Mouse (Mus musculus): ENCODE measurements at regions not wholly inside any gene's neighbourhood (a gene's known extent, or its start where the extent isn't known, plus 50 kb on each side); places are given as distances from the start of the nearest gene placed in this dataset.

GRCm38 (mm10) chr9:66646226-66646625 lies 53.3 kb upstream of the Usp3 start:
- H3K27ac ChIP-seq (replicated peaks; ENCODE audit: insufficient read depth, low read depth, low read length) = no peak overlapping the region
- H3K9ac ChIP-seq (ENCODE audit: low read depth, low read length) = no peak overlapping the region
- no peaks in the 10 kb centered on the region for H3K4me1 ChIP-seq (ENCODE audit: control insufficient read depth, insufficient read depth, low read length)
- no peak overlapping the region for H3K4me3 ChIP-seq (ENCODE audit: insufficient read depth, low read depth, low read length)
- no peaks in the 10 kb centered on the region for H3K27me3 ChIP-seq (ENCODE audit: control insufficient read depth, insufficient read depth, low read length)
- H3K36me3 ChIP-seq (ENCODE audit: control insufficient read depth, insufficient read depth, low read length) = no peaks in the 10 kb centered on the region
- WGBS = 8% methylated on average over 7 of the region's 7 CpGs
- TF ChIP-seq CTCF (IDR thresholded peaks at IDR 0.05; ENCODE audit: low read depth, low read length) (peak; percentile 97), POLR2A (IDR thresholded peaks at IDR 0.05; ENCODE audit: extremely low read depth, insufficient read depth, low read length) (no peak)
- H3K79me2 ChIP-seq (ENCODE audit: control insufficient read depth, insufficient read depth, low read length) = no peaks in the 10 kb centered on the region
- peak; percentile 63 for DNase-seq (ENCODE audit: extremely low read depth, low read depth, low spot score)

GRCm38 (mm10) chr9:66651306-66651705 lies 58.4 kb upstream of the Usp3 start:
- H3K36me3 ChIP-seq (ENCODE audit: control insufficient read depth, insufficient read depth, low read length) = no peaks in the 10 kb centered on the region
- no peak overlapping the region for H3K4me3 ChIP-seq (ENCODE audit: insufficient read depth, low read depth, low read length)
- H3K9ac ChIP-seq (ENCODE audit: low read depth, low read length) = no peak overlapping the region
- WGBS = 73% methylated on average over 6 of the region's 6 CpGs
- no peak overlapping the region for H3K27ac ChIP-seq (replicated peaks; ENCODE audit: insufficient read depth, low read depth, low read length)
- H3K79me2 ChIP-seq (ENCODE audit: control insufficient read depth, insufficient read depth, low read length) = no peaks in the 10 kb centered on the region
- H3K27me3 ChIP-seq (ENCODE audit: control insufficient read depth, insufficient read depth, low read length) = no peaks in the 10 kb centered on the region
- no peak for TF ChIP-seq POLR2A (IDR thresholded peaks at IDR 0.05; ENCODE audit: extremely low read depth, insufficient read depth, low read length)
- TF ChIP-seq CTCF (IDR thresholded peaks at IDR 0.05; ENCODE audit: low read depth, low read length) = no peak
- no peak for DNase-seq (ENCODE audit: extremely low read depth, low read depth, low spot score)
- H3K4me1 ChIP-seq (ENCODE audit: control insufficient read depth, insufficient read depth, low read length) = no peaks in the 10 kb centered on the region

GRCm38 (mm10) chr9:66657116-66657758 lies 56.2 kb upstream of the Car12 start:
- WGBS = 84% methylated on average over 7 of the region's 7 CpGs
- no peak overlapping the region for H3K9ac ChIP-seq (ENCODE audit: low read depth, low read length)
- H3K27ac ChIP-seq (replicated peaks; ENCODE audit: insufficient read depth, low read depth, low read length) = no peak overlapping the region
- no peaks in the 10 kb centered on the region for H3K4me1 ChIP-seq (ENCODE audit: control insufficient read depth, insufficient read depth, low read length)
- H3K4me3 ChIP-seq (ENCODE audit: insufficient read depth, low read depth, low read length) = no peak overlapping the region
- H3K36me3 ChIP-seq (ENCODE audit: control insufficient read depth, insufficient read depth, low read length) = no peaks in the 10 kb centered on the region
- TF ChIP-seq POLR2A (IDR thresholded peaks at IDR 0.05; ENCODE audit: extremely low read depth, insufficient read depth, low read length) (no peak), CTCF (IDR thresholded peaks at IDR 0.05; ENCODE audit: low read depth, low read length) (no peak)
- no peaks in the 10 kb centered on the region for H3K27me3 ChIP-seq (ENCODE audit: control insufficient read depth, insufficient read depth, low read length)
- DNase-seq (ENCODE audit: extremely low read depth, low read depth, low spot score) = no peak
- no peaks in the 10 kb centered on the region for H3K79me2 ChIP-seq (ENCODE audit: control insufficient read depth, insufficient read depth, low read length)

GRCm38 (mm10) chr9:66658707-66659242 lies 54.7 kb upstream of the Car12 start:
- peak; percentile 29 for DNase-seq (ENCODE audit: extremely low read depth, low read depth, low spot score)
- no peak overlapping the region for H3K9ac ChIP-seq (ENCODE audit: low read depth, low read length)
- TF ChIP-seq POLR2A (IDR thresholded peaks at IDR 0.05; ENCODE audit: extremely low read depth, insufficient read depth, low read length) = no peak
- TF ChIP-seq CTCF (IDR thresholded peaks at IDR 0.05; ENCODE audit: low read depth, low read length) = no peak
- no peak overlapping the region for H3K27ac ChIP-seq (replicated peaks; ENCODE audit: insufficient read depth, low read depth, low read length)
- H3K4me1 ChIP-seq (ENCODE audit: control insufficient read depth, insufficient read depth, low read length) = no peaks in the 10 kb centered on the region
- no peak overlapping the region for H3K4me3 ChIP-seq (ENCODE audit: insufficient read depth, low read depth, low read length)
- no peaks in the 10 kb centered on the region for H3K79me2 ChIP-seq (ENCODE audit: control insufficient read depth, insufficient read depth, low read length)
- no peaks in the 10 kb centered on the region for H3K36me3 ChIP-seq (ENCODE audit: control insufficient read depth, insufficient read depth, low read length)
- no peaks in the 10 kb centered on the region for H3K27me3 ChIP-seq (ENCODE audit: control insufficient read depth, insufficient read depth, low read length)

- Histone ChIP-seq H3K4me3 (ENCODE audit: insufficient read depth, low read depth, low read length) (no peak overlapping the region), H3K9ac (ENCODE audit: low read depth, low read length) (no peak overlapping the region), H3K4me1 (ENCODE audit: control insufficient read depth, insufficient read depth, low read length) (no peaks in the 10 kb centered on the region), H3K36me3 (ENCODE audit: control insufficient read depth, insufficient read depth, low read length) (no peaks in the 10 kb centered on the region), H3K27me3 (ENCODE audit: control insufficient read depth, insufficient read depth, low read length) (no peaks in the 10 kb centered on the region), H3K79me2 (ENCODE audit: control insufficient read depth, insufficient read depth, low read length) (no peaks in the 10 kb centered on the region), H3K27ac (replicated peaks; ENCODE audit: insufficient read depth, low read depth, low read length) (no peak overlapping the region)
- TF ChIP-seq CTCF (IDR thresholded peaks at IDR 0.05; ENCODE audit: low read depth, low read length) = no peak
- no peak for TF ChIP-seq POLR2A (IDR thresholded peaks at IDR 0.05; ENCODE audit: extremely low read depth, insufficient read depth, low read length)
- 55% methylated on average over 11 of the region's 11 CpGs for WGBS
- DNase-seq (ENCODE audit: extremely low read depth, low read depth, low spot score) = peak; percentile 54
These were observed 53.6 kb upstream of the Car12 start for GRCm38 (mm10) chr9:66659781-66660445.

- Histone ChIP-seq H3K27ac (replicated peaks; ENCODE audit: insufficient read depth, low read depth, low read length) (no peak overlapping the region), H3K4me1 (ENCODE audit: control insufficient read depth, insufficient read depth, low read length) (peaks cover 4% of the 10 kb centered on the region; the same call in 1 of the 2 replicates), H3K79me2 (ENCODE audit: control insufficient read depth, insufficient read depth, low read length) (no peaks in the 10 kb centered on the region), H3K27me3 (ENCODE audit: control insufficient read depth, insufficient read depth, low read length) (no peaks in the 10 kb centered on the region), H3K36me3 (ENCODE audit: control insufficient read depth, insufficient read depth, low read length) (no peaks in the 10 kb centered on the region), H3K4me3 (ENCODE audit: insufficient read depth, low read depth, low read length) (no peak overlapping the region), H3K9ac (ENCODE audit: low read depth, low read length) (no peak overlapping the region)
- WGBS = 91% methylated on average over 7 of the region's 7 CpGs
- no peak for DNase-seq (ENCODE audit: extremely low read depth, low read depth, low spot score)
- no peak for TF ChIP-seq POLR2A (IDR thresholded peaks at IDR 0.05; ENCODE audit: extremely low read depth, insufficient read depth, low read length)
- TF ChIP-seq CTCF (IDR thresholded peaks at IDR 0.05; ENCODE audit: low read depth, low read length) = no peak
These were observed 51.9 kb upstream of the Car12 start for GRCm38 (mm10) chr9:66661596-66661995.

All from liver, adult 2 months (tissue).